Mouse (Mus musculus) monocyte, adult 5-6 weeks (primary cell): Measurements from ENCODE around the gene Itpr1. TPM values are rescaled to one million over a fixed set of nuclear protein-coding genes. Genes with fewer than 3 reads are reported as not detected.

Experiments
- ATAC-seq: fragments of 153-309, 156-312 bp; replicated peaks from 2 replicates; pipeline ENCODE4 v1.8.0; 2017; ENCODE audit warnings: mild to moderate bottlenecking; ENCODE audit not compliant: low TSS enrichment, insufficient number of reproducible peaks, severe bottlenecking, poor library complexity, low FRiP score
- total RNA-seq: library from RNA; stranded (forward); fragments of 200-1000, 200-491, 200-594 nt; gene quantifications from 3 replicates; pipeline ENCODE4 v1.2.3, GENCODE M21; 2017

The Itpr1 gene
- total RNA-seq, 1 experiment from 2014 or later = 89.4 TPM

DNA sequence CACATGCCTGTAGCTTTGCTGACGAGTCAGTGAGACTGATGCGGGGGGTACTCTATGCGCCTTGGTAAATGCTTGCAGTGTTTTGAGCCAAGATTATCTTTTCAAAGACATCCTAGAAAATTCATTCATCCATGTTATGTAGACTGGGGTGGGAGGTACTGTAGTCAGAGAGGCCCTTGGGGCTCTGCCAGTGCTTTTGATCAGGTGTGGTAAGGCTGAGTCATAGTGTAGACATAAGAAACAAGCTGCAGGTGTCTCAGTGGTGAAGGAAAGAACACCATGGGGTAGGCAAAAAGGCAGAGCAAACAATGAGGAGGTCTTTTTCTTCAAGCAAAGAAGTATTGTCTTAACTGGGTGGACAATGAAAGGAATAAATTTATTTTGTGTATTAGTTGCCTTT lies 294.4 kb downstream of the Itpr1 start:
- no peak for ATAC-seq

DNA sequence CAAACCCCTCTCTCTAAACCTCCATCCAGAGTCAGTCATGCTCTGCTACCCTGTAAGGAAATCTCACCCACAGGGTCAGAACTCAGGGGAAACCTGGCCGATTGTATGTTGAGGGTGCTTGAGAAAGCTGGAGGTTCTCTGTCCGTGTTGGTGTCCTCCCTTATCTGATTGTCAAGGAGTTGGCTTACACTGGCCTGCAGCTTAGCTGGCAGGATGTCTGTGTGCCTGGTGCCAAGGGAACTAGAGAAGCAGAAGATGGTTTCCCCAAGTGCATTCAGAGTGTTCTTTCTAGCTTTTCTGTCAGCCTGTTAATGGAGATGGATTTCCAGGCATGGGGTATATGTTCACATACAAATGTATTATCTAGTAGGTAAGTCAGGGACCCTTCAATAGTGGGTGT lies 296.4 kb downstream of the Itpr1 start:
- ATAC-seq = no peak

DNA sequence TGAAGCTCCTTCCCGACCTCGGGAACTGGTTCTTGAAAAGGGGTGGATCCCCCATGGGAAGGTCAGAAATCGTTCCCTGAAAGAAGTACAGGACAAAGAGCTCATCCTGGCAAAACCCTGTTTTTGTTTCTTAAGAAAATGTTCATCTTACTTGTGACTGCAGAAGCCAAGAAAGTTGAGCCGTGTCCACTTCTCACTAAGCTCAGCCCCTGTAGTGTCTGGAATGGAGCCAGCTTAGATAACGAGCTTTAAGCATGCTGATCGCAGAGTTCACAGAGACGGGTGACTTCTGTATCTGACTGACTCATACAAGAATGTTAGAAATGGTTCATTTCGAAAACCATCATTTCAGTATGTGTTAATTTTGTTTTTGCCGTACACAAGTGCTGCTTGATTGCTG lies 297.2 kb downstream of the Itpr1 start:
- ATAC-seq = no peak

DNA sequence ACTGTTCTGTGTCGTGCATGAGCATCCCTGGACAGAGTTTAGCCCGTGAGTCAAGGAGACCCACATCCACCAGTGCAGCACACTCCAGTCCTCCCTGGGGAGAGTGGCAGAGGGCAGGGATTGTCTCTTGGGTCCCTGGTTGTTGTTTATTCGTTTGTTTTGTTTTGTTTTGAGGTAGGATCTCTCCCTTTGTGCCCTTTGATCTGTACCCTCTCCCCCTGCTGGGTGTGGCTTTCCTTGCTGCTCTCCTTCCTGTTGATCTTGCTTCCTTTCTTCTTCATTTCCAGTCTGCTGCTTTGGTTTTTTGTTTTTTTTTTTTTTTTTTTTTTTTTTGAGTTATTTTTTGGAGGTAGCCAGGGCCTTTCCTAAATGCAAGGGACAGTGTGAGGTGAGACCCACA lies 299.2 kb downstream of the Itpr1 start:
- ATAC-seq = no peak

DNA sequence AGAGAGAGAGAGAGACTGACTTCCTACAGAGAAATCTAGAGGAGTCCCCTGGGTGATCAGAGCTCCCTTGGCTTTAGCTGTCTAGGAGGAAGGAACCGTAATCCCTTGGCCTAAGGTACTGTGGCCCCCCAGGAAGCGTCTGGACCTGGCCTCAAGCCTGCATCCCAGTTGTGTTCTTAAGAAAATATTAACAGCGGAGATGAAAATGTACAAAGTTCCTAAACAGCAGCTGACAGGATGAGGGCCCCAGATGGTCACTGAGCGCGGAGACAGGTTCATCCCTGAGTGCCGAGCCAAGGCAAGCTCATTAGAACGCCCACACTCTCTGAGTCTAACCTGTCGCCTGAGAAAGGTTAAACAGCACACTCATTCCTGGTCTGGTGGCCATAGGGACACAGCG lies 300.1 kb downstream of the Itpr1 start:
- ATAC-seq = no peak

DNA sequence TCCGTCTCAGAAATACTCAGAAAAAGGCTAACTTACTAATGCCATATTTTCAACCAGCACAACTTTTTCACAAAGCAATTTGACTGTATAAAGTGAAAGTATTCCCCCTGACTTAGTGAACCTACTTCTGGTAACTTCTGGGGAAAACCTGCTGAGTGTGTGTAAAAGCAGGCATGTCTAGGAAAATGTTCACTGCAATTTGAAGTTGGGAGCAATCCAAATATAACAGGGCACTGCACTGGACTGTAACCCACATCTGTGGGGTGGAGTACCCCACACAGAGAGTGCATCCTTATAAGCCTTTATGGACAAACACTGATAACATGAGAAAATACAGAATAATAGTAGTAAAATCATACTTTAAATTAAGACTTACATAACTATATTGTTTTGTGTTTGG lies 303.4 kb downstream of the Itpr1 start:
- ATAC-seq = no peak

DNA sequence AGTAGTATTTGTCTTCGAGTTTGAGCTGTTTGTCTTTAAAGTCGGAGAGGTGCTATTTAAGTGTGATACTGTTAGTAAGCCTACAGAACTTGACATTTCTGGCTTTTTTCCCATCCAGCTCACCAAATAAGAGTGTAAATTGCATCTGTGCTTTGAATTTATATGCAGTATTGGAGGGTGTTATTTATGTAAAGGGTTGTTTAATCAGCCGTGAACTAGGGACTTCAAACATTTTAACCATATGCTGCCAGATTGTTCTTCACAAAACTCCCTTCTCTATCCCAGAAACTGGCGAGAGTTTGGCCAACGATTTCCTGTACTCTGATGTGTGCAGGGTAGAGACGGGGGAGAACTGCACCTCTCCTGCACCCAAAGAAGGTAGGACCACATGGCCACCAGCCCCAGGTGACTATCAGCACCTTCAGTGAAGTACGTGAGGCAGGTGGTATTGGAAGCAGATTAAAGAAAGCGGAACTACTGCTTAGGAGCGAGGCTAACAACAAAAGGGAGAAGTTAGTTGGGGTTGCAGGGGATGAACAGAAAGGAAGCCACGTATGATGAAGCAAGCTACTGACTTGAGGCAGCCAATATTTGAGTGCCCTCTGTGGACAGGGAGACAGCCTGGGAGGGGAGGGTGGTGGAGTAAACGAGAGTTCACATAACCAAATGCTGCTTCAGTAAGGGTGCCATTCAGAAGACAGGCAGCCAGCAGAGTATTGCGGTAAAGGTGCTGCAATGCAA lies 304.5 kb downstream of the Itpr1 start:
- peak; percentile 94 for ATAC-seq

DNA sequence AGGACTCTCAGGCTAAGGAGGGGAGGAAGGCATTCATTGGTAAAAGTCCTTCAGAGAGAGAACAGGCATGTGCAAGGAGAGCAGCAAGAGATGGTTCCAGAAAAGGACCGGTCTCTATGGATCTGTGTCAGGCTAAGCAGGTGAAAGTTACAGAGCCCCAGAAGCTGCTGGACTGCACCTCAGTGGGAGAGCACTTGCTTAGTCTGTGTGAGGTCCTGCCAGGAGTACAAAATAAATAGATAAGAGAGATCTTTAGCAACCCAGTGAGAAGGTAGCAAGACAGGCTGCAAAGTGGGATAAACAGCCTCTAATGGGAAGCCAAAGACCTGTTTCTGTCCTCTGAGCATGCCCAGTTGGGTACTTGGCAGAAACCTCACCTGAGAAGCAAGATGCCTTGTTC lies 305.1 kb downstream of the Itpr1 start:
- no peak for ATAC-seq

DNA sequence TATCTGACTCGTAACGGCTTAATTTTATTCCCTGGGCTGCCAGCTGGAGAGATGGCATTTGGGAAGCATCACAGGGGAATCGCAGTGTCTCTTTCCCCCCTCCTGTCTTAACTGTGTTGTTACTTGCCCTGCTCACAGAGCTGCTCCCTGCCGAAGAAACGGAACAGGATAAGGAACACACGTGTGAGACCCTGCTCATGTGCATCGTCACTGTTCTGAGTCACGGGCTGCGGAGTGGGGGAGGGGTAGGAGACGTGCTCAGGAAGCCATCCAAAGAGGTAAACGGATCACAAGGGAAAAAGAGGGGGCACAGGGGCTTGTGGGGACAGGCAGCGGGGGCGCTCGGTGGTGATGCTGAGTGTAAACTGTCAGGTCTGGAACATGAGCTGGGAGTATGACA lies 305.7 kb downstream of the Itpr1 start:
- no peak for ATAC-seq

DNA sequence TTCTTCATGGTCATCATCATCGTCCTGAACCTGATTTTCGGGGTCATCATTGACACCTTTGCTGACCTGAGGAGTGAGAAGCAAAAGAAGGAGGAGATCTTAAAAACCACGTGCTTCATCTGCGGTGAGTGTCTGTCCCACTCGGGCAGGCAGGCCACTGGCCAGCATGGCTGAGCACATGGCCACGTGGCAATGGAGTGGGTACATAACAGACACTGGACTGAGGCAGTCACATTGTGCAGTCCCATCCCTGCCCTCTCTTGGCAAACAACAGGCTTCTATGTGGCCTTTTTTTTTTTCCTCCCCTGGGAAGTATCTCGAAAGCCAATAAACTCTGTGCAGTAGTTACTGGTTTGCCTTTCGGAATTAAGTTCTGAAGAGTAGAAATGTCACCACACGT lies 306.4 kb downstream of the Itpr1 start:
- ATAC-seq = no peak

DNA sequence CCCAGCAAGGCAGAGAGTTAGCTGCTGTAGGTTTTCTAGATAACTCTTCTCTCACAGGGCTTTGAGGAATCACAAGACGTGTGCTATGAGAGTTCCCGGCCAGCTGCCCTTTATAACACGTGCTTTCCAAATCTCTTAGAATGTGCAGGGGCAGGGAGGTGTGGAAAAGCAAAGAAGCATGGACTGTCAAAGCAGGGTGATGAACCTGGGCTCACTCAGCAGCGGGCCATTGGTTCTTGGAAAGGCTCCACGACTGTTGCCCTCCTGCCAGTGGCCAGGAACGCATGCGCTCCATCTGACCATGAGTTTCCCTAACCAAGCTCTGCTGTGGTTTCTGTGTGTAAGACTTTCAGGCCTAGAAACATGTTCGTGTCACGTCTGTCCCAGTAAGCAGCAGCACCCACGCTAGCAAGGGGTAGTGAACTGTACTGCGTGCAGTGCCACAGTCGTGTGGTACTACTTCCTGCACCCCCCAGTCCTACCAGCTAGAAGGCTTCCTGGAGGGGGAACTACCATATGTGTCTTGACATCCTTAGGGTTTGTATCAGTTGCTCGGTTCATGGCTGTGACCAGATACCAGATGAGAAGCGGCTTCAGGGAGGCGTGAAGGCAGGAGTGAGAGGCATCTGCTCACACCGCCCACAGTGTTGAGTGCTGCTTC lies 311.2 kb downstream of the Itpr1 start:
- no peak for ATAC-seq

DNA sequence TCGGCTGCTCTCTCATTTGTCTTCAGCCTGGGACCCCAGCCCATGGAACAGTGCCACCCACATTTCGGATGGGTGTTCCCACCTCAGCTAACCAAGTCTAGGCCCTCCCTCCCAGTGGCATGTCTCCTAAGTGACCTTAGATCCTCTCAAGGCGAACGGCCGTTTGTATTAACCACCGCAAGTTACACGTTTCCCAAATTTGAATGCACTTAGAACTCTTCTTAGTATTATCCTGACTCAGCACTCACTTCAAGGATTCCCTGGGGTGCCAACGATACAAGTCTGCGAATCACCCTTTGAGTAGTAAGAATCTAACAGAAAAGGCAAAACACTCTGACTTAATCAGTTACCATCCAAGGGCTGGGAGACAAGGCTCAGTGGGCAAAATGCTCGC lies 311.7 kb downstream of the Itpr1 start:
- ATAC-seq = no peak

DNA sequence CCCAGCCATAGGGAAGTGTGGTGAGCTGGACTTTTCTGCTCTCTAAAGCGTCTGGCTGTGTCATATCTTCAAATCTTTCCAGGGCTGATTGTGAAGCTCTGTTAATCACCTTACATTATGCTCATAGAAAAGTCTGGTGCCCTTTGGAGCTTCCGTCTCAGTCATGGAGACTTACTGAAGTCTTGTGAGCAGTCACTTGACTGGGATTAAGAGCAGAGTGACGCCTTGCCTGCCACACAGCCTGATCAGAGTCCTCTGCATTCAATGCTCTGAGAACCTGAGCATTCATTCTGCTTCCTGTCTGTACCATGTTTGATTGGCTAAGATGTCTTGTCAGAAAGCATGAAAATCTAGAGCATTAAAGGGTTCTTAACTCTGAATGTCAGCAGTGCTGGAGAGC lies 314.7 kb downstream of the Itpr1 start:
- ATAC-seq = no peak

DNA sequence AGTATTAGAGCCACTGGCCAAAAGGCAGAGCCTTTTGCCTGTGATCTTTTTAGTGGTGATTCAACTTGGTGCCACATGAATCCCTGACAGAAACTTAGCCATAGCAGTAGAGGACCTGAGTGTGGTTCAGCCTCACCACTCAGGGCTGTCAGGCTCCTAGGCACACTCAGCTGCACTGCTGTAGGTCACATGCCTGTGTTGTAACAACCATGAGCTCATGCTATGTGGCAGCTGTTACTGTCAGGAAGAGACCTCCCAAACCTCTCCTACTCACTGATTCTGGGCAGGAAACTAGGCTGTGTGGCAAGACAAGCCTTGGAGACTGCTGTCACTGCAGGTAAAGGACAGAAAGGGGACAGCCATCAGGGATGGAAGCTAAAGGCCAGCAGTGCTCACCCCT lies 315.1 kb downstream of the Itpr1 start:
- ATAC-seq = no peak

DNA sequence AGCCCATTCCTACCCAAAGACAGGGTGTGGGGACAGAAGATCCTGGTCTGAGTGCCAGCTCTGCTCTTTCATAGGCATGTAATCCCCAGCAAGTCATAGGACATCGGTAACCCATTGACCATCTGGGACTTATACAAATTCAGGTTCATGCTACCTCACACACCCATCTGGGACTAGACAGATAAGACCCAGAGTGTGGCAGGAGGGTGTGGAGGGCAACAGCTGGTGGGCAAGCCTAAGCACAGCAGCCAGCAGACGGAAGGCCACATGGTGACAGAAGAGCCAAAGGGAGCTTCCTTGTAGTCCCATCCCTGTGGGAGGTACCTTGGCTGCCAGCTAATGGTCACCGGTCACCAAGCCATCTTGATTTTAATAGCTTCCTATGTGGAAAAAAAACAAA lies 316.3 kb downstream of the Itpr1 start:
- no peak for ATAC-seq

DNA sequence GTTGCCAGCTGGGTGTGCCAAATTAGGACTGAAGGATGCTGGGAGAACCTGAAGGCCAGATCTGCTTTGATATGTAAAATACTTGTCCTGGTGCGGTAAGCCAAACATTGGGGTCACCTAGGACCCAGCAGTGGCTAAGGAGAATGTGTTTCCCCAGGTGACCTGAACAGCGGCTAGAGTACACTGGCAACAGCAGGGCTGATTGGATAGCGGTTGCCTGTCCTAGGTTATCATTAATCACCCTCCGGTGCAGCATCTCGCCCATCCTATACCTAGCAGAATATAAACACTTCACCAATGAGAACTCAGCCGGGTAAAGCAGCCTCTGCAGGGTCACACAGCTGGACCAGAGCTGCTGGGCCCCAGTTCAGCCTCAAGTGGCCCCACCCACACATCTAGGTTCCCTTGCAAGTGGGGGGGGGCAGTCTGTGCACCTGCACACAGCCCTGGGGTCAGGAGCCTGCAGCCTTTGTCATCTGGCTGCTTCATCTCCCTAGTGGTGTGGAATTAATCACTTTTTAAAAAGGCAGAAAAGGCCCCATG lies 318.0 kb downstream of the Itpr1 start:
- ATAC-seq = no peak

DNA sequence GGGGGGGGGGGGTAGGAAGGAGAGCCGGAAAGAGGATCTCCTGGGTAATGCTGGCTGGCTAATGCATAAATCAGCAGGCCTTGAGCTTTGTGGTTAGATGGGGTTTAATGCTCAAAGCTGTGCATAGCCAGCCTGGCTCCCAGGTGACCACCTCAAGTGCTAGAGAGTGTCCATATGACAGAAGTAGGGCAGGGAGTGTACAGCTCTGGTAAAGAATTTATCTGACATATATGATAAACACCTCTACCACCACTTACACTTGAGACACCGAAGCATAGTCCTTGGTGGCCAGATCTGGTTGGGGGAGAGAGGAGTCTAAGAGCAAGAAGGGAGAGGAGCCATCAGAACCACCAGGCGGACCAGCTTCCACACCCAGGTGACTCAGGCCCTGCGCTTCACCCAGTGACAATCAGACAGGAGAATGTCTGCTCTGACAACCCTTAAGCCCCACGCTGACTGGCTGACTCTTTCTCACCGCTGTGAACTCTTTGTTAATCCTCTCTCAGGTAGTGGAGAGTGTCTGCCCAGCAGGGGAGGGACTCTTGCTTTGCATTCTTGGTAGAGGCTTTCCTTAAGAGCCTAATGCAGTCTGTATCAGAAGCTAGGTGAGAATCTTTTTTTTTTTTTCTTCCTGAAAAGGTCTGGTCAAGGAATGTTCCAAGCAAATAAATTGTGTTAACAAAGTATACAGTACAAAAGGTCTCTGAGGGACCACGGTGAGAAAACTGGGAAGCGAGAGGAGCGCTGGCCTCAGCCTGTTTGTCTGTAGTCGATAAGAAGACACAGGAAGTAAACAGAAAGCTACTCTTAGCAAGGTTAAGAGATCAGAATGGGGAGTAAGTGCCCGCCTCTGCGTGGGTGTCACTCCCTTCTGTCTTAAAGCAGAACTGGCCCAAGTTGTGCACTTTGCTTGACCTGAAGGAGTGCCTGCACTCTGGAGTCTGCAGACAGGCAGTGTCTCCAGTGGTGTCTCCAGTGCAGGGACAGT lies 318.7 kb downstream of the Itpr1 start:
- peak; percentile 76 for ATAC-seq

DNA sequence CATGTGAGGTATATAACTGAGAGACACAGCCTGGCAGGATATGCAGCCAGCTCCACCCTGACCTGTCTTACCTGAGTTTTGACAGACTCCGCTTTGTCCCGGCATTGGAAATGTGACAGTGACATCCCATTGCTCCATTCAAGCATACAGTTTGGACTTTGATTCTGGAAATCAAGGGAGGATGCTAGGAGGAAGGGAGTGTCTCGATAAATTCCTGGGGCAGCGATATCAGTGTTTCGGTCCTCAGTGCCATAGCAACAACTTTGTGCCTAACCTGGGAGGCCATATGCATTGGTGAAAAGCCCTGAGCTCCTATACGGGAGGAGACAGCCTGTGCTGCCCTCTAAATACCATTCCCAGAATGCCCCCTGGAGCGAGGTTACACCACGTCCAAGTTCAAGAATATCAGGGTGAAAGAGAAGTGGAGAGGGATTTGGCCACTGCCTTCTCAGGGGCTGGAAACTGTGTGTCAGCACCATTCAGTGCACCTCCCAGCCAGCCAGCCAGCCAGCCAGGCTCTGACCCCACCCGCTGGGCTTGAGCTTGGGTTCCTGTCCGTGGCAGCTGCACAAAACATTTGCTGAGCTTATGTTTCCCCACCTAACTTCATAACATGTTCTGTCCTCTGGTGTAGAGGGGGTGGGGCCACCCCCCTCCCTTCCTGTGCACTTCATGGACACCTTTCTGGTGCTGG lies 319.7 kb downstream of the Itpr1 start:
- no peak for ATAC-seq

DNA sequence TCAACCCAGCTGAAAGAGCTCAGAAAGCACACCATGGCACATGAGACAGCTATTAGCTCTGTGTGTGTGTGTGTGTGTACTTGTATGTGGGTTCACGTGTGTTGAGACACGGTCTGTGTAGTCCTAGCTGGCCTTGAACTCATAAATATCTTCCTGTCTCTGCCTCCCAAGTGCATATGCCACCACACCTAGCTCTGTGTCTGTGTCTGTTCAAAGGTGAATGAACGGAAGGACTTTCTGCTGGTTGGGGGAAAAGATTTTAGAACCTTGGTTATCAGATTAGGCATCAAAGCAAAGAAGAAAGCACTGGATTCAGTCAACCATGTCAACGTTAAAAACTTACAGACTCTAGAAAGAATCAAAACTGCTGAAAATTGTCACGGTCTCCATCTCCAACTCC lies 321.2 kb downstream of the Itpr1 start:
- ATAC-seq = no peak
